Mouse (Mus musculus) activated CD4-positive, CD25-positive, alpha-beta regulatory T cell, adult 4 months (primary cell): ENCODE measurements around the gene Nos1. TPM values are rescaled to one million over a fixed set of nuclear protein-coding genes. Genes with fewer than 3 reads are reported as not detected.
A peak's percentile ranks its signal among the peaks of the same experiment; 100 is the strongest.

Experiments
- ATAC-seq: one replicate; pipeline ENCODE4 v1.8.0; 2017
- polyA plus RNA-seq, 2 experiments: library from polyadenylated mRNA; unstranded; fragments of 100-300 nt; shearing (Covaris generic); gene quantifications; one replicate each; pipeline ENCODE4 v1.2.1; 2017

The Nos1 gene
- polyA plus RNA-seq, 2 experiments from 2014 or later: 0.09 TPM; not detected in 1

GRCm38 (mm10) chr5:117899361-117899760 is 118.5 kb downstream of the Nos1 start:
- ATAC-seq: no peak

DNA sequence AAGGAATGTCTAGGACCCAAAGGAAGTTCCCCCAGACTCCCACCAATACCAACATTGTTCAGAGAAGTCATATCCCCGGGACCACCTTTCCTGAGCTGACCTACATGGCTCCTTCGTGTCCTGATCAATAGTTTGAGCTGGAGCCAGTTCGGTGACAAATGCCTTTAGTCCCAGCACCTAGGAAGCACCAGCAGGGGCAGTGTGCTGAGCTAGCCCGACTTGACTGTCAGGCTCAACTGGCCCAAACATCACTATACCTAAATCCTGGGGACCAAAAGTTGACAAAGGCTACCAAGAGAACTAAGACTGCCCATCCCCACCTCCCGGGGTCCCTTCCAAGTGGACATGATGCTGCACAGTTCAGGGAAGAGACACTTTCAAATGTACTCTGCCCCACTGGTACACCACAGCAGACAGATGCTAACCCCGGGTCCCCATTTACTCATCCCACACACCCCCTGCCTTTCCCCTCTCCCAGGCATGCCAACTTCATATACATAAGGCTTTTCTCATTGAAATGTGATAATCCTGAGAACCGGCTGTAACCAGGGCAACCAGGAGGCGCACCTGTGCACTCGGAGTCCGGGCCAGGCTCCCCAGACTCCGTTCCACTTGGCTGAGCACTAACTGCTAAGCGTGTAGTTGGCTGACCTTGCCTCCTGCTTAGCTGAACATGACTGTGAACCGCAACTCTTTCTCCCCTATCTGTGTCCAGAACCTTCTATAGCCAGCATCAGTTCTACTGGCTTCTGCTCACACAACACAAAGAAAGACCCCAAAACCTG is 120.3 kb downstream of the Nos1 start:
- no peak for ATAC-seq

GRCm38 (mm10) chr5:117903534-117903933 is 122.7 kb downstream of the Nos1 start:
- ATAC-seq: no peak

DNA sequence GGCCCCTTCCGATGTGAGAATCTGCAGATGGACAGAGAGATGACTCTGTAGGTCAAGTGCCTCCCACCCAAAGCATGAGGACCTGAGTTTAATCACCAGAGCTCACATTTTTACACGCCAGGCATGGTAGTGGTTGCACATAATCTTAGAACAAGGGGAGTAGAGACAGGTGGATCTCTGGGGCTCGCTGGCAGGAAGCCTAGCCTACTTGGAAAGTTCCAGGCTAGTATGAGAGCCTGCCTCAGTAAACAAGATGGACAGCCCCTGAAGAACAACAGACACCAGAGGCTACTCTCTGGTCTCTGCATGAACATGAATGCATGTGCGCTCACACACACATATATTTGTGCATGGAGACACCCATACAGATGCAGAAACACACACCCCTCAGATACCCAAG is 124.9 kb downstream of the Nos1 start:
- ATAC-seq: no peak

- ATAC-seq: no peak
Measured at GRCm38 (mm10) chr5:117909524-117909923, 128.7 kb downstream of the Nos1 start.

GRCm38 (mm10) chr5:117916349-117916748 is 135.5 kb downstream of the Nos1 start:
- no peak for ATAC-seq

GRCm38 (mm10) chr5:117916906-117917305 is 136.1 kb downstream of the Nos1 start:
- no peak for ATAC-seq

DNA sequence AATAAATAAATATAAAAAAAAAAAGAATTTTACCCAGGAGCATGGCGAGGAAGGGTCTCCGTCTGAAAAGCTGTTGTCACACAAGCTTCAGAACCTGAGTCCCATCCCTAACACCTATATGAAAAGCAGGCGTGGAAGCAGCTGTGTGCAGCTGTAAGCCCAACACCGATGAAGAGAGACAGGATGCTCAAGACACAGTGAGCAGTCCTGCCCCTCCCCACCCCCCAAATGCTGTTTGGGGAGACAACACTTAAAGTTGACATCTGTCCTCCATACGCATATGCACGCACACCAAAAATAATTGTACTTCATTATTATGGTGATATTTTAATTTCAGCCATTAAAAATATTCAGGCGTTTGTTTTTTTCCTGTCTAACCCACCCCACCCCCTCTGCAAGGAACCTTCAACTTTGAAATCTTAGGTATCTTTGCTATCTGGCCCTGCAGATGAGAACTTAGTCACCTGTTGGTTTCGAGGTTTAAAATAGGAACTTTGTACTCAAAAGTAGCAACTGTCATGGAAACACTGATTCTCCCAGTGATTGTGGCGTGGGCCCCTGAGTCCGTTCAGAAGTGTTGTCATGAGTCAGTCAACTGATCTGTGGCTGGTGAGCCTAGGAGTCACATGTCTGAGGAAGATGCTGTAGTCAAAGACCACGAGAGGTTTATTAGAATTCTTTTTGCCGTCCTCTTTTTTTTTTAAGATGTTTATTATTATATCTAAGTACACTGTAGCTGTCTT is 141.1 kb downstream of the Nos1 start:
- no peak for ATAC-seq

DNA sequence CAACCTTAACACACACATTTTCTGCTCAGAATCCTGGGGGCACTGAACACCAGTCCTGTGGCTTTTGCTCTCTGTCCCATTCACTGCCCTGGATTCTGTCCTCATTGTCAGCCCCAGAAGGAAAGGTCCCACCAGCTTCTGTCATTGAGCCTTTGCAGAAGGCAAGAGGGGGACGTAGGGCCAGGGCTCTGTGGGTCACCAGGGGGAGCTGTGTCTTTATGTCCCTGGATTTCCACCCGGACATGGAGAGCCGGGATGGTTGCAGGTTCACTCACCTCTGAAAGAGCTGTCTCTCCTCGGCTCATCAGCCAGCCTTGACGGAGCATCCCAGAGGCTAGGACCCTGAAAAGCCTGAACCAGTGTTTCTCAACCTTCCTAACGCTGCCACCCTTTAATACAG is 142.9 kb downstream of the Nos1 start:
- no peak for ATAC-seq

DNA sequence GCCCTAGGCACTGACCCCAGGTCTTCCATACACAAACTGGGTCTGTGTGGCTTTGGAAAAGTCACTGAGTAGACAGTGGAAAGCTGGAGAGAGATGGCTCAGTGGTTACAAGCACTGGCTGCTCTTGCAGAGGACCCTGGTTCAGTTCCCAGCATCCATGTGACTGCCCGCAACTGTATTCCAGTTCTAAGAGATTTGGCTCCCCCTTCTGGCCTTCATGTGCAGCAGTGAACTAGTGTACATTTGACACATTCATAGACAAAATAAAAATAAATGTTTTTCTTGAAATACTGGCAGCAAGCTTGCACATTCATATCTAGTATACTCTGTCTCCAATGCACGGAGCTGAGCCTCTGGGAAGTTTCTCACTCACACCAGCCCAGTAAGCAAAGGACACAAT is 147.7 kb downstream of the Nos1 start:
- no peak for ATAC-seq

DNA sequence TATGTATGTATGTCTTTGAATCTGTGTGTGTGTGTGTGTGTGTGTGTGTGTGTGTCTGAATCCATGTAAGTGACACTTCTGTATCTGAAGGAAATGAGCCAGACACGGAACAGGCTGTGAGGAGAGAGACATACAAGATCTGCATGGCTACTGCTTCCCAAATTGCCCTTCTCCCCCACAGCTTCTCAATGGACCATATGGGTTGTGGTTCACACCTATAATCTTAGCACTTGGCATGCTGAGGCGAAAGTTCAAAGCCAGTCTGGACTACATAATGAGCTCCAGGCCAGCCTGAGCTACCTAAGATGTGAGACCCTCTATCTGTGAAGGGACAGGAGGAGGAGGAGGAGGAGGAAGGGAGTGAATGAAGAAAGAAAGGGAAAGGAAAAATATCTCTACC is 151.4 kb downstream of the Nos1 start:
- no peak for ATAC-seq

GRCm38 (mm10) chr5:117932862-117933261 is 152.0 kb downstream of the Nos1 start:
- ATAC-seq: peak; percentile 59

GRCm38 (mm10) chr5:117936346-117936745 is 155.5 kb downstream of the Nos1 start:
- no peak for ATAC-seq

DNA sequence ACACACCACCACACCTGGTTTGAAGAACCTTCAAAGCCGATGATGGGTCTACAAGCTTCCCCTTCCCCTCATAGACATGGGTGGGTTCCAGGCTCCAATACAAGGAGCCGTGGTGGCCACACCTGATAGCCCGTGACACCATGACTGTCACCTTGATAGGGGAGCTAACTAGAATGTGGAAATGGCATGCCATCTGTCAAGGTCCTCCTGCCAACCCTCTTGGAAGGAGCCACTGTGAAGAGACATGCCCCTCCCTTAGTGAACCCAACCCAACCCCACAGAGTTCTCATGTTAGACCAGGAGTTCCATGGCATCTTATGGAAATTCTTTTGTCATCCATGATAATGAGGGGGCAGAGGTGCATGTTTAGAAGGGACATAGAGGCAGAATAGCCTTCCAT is 156.4 kb downstream of the Nos1 start:
- no peak for ATAC-seq

- peak; percentile 88 for ATAC-seq
Measured at GRCm38 (mm10) chr5:117938182-117938581, 157.3 kb downstream of the Nos1 start.

DNA sequence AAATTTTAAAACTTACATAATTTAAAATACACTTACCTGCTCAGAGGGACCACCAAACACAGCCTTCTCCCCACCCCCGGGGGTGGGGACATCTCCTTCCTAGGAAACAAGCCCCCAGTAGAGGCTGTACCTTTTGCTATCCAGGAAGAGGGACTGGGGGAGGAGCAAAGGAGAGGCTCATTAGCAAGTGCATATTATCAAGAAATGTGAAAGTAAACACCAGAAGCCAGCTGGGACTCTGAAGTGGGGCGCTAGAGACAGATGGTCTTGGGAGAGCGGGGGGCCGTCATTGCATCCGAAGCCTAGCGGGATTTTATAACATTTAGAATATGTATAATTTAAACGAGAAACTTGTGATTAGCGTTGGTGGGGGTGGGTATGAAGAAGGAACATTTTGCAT is 158.6 kb downstream of the Nos1 start:
- no peak for ATAC-seq

GRCm38 (mm10) chr5:117941552-117941951 is 160.7 kb downstream of the Nos1 start:
- ATAC-seq: no peak

- peak; percentile 66 for ATAC-seq
Measured at GRCm38 (mm10) chr5:117946605-117947004, 165.8 kb downstream of the Nos1 start.

GRCm38 (mm10) chr5:117949393-117949792 is 168.6 kb downstream of the Nos1 start:
- ATAC-seq: no peak

- ATAC-seq: peak; percentile 61
Measured at GRCm38 (mm10) chr5:117953893-117954292, 173.1 kb downstream of the Nos1 start.

DNA sequence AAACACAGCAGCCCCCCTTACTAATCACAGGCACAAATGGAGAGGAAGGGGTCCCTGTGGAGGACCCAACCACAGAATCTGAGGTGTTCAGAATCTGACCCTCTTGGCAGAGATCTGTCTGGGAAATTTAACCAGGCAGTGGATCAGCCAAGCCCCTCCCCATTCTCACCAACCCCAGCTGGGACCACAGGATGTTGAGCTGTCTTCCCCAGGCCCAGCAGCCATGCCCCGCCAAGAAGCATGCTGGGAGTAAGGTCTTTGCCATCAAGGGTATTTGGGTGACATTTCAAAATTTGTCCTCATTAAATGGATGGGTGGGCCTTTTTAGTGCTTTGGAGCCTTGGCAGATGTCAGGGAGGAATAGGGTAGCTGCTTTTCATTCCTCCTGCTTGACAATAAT is 173.6 kb downstream of the Nos1 start:
- no peak for ATAC-seq

GRCm38 (mm10) chr5:117955675-117956420 is 175.0 kb downstream of the Nos1 start:
- peak; percentile 36 for ATAC-seq

GRCm38 (mm10) chr5:117964750-117965149 is 183.9 kb downstream of the Nos1 start:
- no peak for ATAC-seq
